Mouse (Mus musculus) right cerebral cortex, adult 18-20 months (tissue): Measurements from ENCODE around the gene Fam129a.
"Not testable (repeated sequence)": the region's sequence is repeated elsewhere in the genome, so short reads cannot be mapped to it uniquely, and the experiment has no call there.

ENCODE experiments used
- DNase-seq: peaks from one replicate; pipeline ENCODE4 v3.0.0; 2022; ENCODE audit warnings: mixed read lengths

Gene Fam129a

GRCm38 (mm10) chr1:151706397-151706752, 135.4 kb downstream of the Fam129a start:
- no peak for DNase-seq

DNA sequence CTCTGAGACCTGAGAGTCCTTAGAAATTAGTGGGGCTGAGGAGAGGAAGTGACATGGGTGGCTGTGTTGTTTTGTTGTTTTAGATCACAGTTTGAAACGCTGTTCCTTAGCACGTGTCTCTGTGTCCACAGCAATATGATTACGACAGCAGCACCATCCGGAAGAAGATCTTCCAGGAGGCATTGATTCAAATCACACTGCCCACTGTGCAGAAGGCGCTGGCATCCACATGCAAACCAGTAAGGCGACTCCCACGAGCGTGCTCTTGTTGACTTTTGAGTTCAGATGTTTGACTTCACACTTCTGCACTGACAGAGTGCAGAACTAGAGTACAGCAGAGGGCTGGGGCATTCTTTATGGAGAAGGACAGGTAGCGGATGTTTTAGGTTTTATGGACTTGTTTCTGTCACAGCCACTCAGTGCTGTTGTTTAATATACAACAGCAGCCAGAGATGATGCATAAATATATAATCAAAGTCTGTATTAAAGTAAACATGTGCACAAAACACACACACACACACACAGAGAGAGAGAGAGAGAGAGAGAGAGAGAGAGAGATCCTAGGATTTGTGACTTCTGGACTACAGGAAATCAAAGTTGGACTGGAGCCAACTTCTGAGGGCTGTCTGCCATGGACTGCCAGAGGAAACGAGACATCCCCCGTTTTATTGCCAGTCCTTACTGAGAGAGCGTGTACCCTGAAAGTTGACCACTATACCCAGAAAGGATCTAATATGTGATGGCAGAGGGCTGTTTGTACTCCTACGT, 138.2 kb downstream of the Fam129a start:
- DNase-seq, result no peak

- DNase-seq, result no peak
Measured at GRCm38 (mm10) chr1:151709734-151710022, 138.7 kb downstream of the Fam129a start.

DNA sequence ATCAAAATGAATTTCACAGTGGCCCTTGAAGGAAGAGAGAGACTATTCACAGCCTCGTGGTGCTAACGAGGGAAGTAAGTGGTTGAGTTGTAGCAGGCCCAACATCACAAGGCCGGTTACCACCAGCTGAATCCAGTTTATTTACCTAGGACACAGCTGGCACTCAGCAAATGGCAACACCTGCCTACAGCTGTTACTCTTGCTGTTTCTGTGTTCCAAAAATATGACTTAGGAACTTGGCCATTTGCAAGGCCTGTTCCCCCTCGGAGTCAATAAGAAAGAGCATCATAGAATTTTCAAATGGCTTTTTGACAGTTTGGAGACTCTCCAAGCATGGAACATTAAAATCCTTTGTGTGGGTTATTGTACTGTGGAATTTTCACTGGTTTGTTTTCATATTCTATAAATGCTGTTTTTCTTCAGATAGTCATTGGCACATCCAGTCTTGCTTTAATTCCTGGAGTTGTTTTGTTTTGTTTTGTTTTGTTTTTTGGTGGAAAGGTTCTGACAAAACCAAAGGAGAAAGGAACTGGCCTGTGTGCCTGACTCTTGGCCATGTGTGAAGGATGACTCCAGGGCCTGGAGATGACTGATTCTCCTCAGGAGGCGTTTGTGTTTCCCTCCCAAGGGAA, 139.6 kb downstream of the Fam129a start:
- DNase-seq, result no peak

DNA sequence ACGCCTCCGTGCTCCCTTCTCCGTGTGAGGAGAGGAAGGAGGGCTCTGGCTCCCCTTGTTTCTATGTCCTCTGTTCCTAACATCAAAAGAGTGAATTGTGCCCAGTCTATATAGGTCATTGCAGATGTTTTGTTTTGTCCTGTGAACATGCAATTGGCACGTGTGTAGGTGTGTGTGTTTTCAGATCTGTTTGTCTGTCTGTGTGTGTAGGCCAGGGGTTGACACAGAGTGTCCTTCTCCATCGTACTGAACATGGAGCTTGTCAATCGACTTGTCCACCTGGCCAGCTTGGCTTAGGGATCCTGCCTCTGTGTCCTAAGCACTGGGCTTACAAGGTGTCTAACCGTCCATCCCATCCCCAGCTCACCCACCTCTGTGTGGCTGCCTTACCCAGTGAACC, 140.1 kb downstream of the Fam129a start:
- no peak for DNase-seq

DNA sequence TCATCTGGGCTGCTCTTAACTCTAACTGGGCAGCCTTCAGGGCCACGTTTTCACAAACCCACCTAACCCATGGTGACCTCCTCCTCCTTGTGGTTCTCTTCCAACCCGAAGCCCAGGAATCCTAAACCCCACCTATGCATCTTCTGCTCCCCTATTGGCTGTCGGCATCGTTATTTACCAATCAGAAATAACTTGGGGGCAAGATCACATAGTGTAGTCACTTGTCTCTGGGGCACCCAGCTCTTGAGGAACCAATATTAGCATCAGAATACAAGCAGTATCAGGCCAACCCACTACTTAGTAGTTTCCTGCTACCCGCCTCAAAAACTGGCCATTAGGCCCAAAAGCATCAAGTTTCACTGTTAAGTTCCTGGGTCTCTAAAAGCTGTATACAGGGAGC, 141.7 kb downstream of the Fam129a start:
- no peak for DNase-seq

- no peak for DNase-seq
Measured at GRCm38 (mm10) chr1:151713622-151714021, 142.6 kb downstream of the Fam129a start.

DNA sequence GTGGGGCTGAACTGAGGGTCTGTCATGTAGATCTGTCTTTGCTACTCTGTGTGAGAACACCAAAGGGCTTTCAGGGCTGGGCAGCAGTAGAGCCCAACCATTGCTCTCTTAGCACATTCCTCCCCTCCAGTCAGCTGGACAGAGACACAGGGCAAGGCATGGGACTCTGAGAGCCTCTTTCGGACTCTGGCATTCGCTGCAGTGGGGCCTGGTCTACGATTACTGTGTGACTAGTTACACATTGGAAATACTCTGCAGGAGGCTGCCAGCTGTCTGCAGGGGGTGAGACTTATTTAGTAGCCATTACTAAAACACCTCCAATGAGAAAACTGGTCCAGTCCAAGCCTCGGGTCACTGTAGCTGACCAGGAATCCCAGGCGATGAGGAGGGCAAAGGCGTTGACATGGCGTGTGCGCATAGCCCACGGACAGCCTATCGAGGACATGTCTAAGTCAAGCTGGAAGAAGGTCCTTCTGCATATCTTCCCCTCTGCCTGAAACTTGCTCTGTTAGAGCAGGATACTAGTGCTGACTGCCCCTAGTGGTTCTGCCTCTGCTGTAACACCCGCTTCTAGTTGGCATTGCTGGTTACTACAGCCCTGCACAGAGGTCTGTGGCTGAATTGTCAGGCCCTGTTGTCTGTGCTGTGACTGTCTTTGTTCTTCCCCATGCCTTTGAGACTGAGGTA, 145.2 kb downstream of the Fam129a start:
- DNase-seq, result no peak

GRCm38 (mm10) chr1:151717624-151718023, 146.6 kb downstream of the Fam129a start:
- DNase-seq, result no peak

- no peak for DNase-seq
Measured at GRCm38 (mm10) chr1:151718575-151718974, 147.6 kb downstream of the Fam129a start.

GRCm38 (mm10) chr1:151719911-151720310, 148.9 kb downstream of the Fam129a start:
- no peak for DNase-seq

- no peak for DNase-seq
Measured at GRCm38 (mm10) chr1:151720566-151720965, 149.6 kb downstream of the Fam129a start.

DNA sequence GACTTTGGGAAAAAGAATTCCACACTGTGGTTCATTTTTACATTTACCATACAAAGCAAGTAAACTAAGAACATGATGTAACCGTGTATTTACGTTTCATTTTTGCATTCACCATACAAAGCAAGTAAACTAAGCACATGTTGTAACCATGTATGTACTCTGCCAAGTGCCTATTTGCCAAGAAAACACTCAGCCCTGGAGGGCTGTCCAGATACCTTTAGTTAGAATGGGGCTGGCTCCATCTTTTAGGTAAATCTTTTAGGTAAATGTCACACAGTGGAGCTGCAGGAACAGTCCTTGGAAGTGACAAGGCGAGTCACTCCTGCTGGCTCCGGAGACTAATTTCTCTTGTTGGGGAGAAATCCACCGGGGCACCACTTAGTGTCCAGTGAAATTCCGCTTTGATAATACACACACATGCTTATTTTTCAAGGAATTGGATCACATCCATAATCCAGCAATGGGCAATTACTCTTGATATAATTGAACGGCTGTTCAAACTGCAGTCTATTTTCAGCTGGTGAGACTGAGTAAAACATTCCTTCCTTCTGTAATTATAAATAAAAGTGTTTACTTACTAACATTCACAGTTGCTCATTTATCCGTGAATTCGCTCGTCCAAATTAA, 150.5 kb downstream of the Fam129a start:
- no peak for DNase-seq

DNA sequence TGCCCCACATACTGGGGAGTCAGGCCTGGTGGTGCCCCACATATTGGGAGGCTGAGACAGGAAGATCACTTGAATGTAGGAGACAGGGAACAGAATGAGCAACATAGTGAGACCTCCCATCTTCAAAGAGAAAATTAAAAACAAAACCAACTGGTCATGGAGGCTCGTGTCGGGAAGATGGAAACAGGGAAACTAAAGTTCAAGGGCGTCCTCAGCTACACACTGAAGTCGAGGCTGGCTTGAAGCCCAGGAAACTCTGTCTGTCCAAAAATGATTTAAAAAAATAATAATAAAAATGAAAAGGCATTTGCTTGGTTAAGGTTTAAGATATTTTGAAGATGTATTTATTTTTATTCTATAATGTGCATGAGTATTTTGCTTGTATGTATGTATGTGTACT, 152.8 kb downstream of the Fam129a start:
- no peak for DNase-seq

DNA sequence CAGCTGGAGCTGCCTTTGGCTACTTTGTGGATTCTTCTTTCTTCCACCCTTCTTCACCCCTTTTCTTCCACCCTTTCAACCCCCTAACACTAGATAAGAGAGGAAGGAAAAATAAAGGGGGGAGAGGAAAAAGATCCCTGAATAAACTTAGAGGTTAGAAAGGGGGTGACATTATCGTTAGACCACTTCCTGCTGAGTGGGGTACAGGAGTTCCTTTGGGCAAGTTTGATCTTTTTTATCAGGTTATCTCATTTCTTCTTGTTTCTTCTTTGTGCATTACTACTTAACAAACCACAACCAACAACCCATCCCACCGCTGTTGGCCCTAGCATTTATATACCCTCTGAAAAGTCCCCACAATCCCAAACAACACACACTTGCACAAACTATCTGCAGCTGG, 154.6 kb downstream of the Fam129a start:
- DNase-seq, result no peak

DNA sequence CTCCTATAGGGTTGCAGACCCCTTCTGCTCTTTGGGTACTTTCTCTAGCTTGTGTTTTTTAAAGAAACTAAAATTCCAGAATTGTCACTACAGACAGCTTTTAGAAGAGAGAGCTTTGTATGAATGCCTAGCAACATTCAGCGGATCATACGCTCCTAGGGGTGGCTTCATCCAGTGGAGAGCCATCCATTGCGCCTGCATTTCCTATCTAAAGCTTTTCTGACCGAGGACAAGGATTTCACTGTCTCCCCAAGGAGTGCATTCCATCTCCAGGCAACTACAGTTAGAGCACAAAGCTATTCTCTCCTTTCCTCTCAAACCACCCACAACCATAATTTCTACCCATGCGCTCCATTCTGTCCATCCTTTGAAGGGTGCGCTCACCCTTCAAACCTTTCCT, 155.4 kb downstream of the Fam129a start:
- no peak for DNase-seq

DNA sequence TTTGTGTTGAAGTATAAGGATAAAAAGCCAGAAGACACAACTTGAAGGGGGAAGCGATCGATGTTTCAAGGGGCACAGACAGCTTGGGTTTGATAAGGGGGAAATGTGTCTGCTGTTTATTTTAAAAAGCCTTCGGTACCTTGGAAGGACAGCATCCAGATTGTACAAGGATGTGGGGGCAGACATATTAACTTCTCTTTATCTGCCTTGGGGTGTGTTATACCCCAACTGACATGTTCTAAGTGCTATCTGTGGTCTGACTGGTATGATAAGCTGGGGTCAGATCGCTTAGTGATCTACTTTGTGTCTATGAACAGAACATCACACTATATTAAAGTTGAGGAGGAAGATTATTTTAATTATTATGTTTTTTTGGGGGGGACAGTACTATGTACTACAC, 157.2 kb downstream of the Fam129a start:
- no peak for DNase-seq

- DNase-seq, result no peak
Measured at GRCm38 (mm10) chr1:151737146-151737545, 166.2 kb downstream of the Fam129a start.

- DNase-seq, result no peak
Measured at GRCm38 (mm10) chr1:151741199-151741621, 170.2 kb downstream of the Fam129a start.

GRCm38 (mm10) chr1:151749894-151750293, 178.9 kb downstream of the Fam129a start:
- DNase-seq, result not testable (repeated sequence)

- no peak for DNase-seq
Measured at GRCm38 (mm10) chr1:151752946-151753345, 182.0 kb downstream of the Fam129a start.

GRCm38 (mm10) chr1:151753374-151753929, 182.5 kb downstream of the Fam129a start:
- DNase-seq, result no peak

DNA sequence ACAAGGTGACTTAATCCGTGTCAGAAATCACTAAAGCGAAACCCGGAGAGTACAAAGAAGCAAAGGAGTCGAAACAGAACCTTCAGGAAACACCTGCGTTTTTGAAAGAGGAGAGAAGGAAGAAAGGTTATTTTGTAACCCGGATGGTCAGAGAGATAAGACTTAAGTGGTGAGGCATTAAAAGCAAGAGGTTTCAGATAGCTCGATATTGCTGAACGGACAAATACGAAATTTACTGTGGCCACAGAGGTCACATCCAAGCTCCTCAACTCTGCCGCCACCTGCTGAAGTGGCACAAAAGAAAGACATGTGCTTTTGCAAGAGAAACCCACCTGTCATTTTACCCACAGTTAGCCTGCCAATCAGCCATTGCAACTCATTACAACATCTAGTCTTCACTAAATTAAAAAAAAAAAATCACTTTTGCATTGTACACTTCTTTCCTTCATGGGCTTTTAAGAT, 183.1 kb downstream of the Fam129a start:
- no peak for DNase-seq
